Mouse (Mus musculus): Measurements from ENCODE around the gene Nr4a1.

Nr4a1 gene

DNA sequence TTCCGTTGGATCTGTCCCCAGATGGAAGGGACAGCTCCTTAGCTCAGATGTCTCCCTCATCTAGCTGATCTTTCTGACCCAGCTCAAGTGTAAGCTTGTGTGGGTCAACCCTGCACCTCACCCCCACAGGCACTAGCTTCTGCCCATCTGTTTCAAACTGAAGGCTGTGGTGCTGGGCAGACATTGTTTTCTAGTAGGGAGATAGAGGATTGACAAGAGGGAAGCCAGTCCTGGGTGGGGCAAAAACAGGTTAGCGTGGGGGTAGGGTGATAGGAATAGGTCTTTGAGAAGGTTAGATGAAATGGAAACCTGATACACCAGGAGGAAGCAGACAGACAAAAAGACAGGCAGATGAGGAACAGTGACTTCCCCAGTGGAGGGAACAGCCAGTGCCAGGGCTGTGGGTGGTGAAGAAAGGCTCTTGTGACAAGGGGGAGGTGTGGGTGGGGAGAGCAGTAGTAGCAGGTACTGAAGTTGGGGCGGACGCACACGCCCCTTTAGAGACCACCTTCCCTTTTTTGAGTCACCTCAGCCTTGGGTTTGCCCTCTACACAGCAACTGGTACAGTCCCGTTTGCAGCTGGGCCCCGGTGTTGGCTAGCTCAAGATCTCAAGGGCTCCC, 1.9 kb downstream of the Nr4a1 start:
- no peak for DNase-seq (ENCODE audit: low read depth, low spot score)

DNA sequence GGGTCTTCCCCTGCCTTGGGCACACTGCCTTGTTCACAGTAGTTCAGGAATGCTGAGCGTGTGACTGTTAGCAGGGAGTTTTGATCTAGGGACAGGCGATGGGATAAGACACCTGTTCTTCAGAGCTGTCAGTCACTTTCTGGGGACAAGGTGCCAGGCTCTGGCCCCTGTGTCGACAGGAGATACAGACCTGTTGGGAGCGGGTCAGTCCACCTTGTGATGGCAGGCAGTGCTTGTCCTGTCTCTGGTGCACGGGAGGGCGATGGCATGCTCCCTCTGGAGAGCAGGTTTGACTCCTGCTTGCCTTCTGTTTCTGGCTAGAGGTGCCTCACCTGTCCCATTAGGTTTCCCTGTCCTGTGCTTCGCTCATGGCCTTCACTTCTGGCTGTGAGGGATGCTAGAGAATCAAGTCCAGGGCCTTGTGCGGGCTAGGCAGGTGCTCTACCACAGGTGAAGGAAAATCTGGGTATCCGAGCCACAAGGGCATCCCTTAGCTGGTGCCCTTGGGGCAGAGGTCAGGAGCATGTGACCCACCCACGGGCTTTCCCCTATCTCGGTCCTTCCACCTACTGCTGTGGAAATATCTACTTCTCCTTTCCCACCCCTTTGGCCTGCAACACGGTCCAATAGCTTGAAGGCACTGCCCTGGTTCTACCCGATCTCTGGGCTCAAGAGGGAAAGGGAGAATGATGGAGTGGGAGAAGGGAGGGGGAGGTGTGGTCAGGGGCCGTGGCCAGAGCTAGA, 2.6 kb downstream of the Nr4a1 start:
- no peak for DNase-seq (ENCODE audit: low read depth, low spot score)

DNA sequence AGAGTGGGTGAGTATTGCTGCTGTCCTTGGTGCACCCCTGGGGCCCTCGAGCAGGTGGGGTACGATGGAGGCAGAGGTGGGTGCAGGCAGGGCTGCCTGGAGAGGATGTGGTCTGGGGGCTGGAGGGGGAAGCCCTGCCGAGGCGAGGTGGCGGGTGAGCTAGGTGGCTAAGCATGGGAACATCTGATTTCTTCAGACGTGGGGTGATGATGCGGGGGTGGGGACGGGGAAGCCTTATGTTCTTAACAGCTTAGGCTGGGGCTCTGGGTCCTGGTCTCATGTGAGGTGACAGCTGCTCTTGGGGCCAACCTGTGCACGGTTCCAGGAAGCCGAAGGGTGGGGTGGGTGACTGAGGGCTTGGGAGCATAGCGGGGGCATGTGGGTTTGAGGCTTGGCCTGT, 4.4 kb downstream of the Nr4a1 start:
- no peak for DNase-seq (ENCODE audit: low read depth, low spot score)

DNA sequence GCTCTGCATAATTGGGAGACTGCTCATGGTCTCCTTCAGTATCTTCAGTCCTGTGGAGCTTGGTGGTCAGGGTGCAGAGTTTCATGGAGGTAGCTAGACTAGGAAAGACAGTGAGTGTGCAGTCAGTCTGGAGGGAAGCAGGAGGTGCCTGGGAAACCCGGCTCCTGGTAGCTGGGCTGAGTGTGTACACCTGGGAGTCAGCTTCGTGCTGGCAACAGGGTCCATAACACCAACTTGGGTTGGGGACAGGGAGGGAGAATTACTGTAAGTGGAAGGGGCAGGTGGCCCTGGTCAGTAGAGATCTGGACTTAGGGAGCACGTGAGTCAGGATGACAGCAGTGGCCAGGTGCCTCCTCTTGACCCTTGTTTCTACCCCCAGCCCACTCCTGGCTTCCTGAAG, 5.9 kb downstream of the Nr4a1 start:
- DNase-seq (ENCODE audit: low read depth, low spot score): no peak

DNA sequence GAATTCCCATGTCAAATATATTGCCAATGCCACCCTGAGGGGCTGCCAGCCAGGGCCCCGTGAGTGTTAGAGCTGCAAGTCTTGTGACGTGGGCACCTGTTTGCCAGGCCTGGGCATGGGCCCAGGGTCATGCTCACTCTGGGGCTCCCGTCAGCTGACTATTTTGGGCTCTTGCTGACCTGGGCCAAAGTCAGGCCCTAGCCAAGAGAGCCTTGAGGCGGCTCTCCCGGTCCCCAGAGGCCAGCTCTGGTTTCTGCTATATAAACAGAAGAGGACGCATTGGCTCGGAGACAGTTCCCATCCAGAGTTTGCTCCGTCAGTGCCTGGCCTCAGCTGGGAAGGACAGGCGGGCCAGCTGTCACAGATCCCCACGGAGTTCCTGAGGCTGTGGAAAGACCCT, 6.3 kb downstream of the Nr4a1 start:
- DNase-seq (ENCODE audit: low read depth, low spot score): no peak

GRCm38 (mm10) chr15:101260874-101261622, 7.0 kb downstream of the Nr4a1 start:
- no peak for DNase-seq (ENCODE audit: low read depth, low spot score)

DNA sequence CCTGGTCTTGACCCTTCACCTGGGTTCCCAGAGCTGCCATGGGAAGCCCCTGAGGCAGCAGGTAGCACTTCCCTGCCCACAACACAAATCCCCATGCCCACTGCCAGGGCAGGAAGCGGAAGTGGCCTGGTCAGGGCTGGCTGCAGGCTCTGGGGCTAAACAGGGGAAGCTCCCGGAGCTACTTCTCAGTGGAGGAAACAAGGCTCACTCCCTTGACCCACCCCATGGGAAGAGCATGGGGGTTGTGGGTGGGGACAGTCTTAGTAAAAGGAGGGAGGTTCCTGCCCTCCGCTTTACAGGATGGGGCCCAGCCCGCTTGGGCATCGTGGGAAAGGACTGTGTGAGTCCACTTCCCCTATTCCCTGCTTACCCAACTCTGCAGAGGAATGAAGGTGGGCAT, 8.4 kb downstream of the Nr4a1 start:
- no peak for DNase-seq (ENCODE audit: low read depth, low spot score)

GRCm38 (mm10) chr15:101266132-101266963, 12.3 kb downstream of the Nr4a1 start:
- DNase-seq (ENCODE audit: low read depth, low spot score): peak; percentile 85

DNA sequence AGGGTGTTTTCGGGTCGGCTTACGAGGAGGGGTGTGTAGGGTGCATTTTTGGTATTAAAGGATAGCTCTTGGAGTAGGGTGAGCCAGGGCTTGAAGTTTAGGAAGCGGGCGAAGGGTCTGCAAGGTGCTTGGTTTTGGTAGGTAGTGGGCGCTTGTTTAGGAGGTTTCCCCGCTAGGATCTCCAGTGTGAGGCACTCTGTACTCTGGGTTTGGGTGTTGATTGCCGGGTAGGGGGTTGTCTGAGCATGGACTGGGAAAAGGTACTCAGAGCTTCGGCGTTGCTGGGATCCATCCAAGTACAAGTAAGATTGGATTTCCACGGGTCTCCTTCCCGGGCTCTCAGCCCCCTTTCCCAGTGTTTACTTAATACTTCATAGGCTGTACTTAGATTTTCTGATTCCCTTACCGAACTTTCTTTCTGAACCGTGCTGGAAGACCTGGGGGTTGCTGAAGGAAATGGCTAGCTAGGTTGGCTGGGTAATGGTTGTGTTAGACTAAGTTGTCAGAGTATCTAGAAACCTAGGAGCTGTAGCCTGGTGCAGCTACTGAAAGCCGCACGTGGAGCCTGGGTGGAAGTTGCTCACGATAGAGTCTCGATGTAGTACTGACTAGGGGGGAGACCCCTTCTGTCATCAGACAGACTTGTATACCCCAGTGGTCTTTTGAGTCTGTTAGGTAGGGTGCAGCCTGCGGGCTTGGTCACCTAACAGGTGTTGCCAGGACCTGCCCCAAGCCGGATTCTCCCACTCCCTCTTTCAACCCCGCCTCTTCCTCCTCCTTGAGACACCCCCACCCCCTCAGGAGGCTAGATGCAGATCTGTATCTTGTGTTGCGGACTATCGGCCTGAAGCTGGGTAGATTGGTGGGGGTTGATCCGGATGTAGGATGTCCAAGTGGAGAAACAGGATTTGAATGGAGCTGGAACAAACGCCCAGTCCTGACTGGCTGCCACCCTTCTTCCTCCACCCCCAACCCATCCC, 13.3 kb downstream of the Nr4a1 start:
- no peak for DNase-seq (ENCODE audit: low read depth, low spot score)

DNA sequence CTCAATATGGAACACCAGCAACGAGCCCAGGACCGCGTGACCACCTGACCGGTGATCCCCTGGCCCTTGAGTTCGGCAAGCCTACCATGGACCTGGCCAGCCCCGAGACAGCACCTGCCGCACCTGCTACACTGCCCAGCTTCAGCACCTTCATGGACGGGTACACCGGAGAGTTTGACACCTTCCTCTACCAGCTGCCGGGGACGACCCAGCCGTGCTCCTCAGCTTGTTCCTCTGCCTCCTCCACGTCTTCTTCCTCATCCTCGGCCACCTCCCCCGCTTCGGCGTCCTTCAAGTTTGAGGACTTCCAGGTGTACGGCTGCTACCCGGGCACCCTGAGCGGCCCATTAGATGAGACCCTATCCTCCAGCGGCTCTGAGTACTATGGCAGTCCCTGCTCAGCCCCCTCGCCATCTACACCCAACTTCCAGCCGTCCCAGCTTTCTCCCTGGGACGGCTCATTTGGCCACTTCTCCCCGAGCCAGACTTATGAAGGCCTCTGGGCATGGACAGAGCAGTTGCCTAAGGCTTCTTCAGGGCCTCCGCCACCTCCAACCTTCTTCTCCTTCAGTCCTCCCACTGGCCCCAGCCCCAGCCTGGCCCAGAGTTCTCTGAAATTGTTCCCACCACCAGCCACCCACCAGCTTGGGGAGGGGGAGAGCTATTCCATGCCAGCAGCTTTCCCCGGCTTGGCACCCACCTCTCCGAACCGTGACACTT, 16.2 kb downstream of the Nr4a1 start:
- no peak for DNase-seq (ENCODE audit: low read depth, low spot score)

GRCm38 (mm10) chr15:101271107-101271506, 17.0 kb downstream of the Nr4a1 start:
- no peak for DNase-seq (ENCODE audit: low read depth, low spot score)

- DNase-seq (ENCODE audit: low read depth, low spot score): no peak
Measured at GRCm38 (mm10) chr15:101271513-101271912, 17.4 kb downstream of the Nr4a1 start.

GRCm38 (mm10) chr15:101274380-101274779, 20.3 kb downstream of the Nr4a1 start:
- no peak for DNase-seq (ENCODE audit: low read depth, low spot score)

GRCm38 (mm10) chr15:101277351-101277899, 23.4 kb downstream of the Nr4a1 start:
- DNase-seq (ENCODE audit: low read depth, low spot score): peak; percentile 43

GRCm38 (mm10) chr15:101278589-101278988, 24.5 kb downstream of the Nr4a1 start:
- no peak for DNase-seq (ENCODE audit: low read depth, low spot score)

- DNase-seq (ENCODE audit: low read depth, low spot score): no peak
Measured at GRCm38 (mm10) chr15:101279430-101279999, 25.4 kb downstream of the Nr4a1 start.

- no peak for DNase-seq (ENCODE audit: low read depth, low spot score)
Measured at GRCm38 (mm10) chr15:101282471-101282870, 28.4 kb downstream of the Nr4a1 start.

- peak; percentile 74 for DNase-seq (ENCODE audit: low read depth, low spot score)
Measured at GRCm38 (mm10) chr15:101283183-101283910, 29.3 kb downstream of the Nr4a1 start.

All from mesoderm, embryonic 11.5 days (tissue).